Mouse (Mus musculus): ENCODE data around the gene Gm4559.

- peak; percentile 87 for TF ChIP-seq CTCF (IDR thresholded peaks at IDR 0.05)
- no peak for TF ChIP-seq EP300 (IDR thresholded peaks at IDR 0.05)
These were observed 42.4 kb upstream of the Gm4559 start for GRCm38 (mm10) chr7:142316558-142316957.
